Mouse (Mus musculus): Measurements from ENCODE around the gene Smu1. TPM values are rescaled to one million over a fixed set of nuclear protein-coding genes. Genes with fewer than 3 reads are reported as not detected.

Gene Smu1
- total RNA-seq, 4 experiments from 2014 or later: 28.7 to 33.9 (median 32.7) TPM

- no peak for DNase-seq (ENCODE audit: low spot score in 2 of 2)
These were observed 2.2 kb upstream of the Smu1 start for GRCm38 (mm10) chr4:40759876-40760275.

GRCm38 (mm10) chr4:40757157-40757779, 455 bp downstream of the Smu1 start:
- DNase-seq (ENCODE audit: low spot score in 2 of 2): no peak

DNA sequence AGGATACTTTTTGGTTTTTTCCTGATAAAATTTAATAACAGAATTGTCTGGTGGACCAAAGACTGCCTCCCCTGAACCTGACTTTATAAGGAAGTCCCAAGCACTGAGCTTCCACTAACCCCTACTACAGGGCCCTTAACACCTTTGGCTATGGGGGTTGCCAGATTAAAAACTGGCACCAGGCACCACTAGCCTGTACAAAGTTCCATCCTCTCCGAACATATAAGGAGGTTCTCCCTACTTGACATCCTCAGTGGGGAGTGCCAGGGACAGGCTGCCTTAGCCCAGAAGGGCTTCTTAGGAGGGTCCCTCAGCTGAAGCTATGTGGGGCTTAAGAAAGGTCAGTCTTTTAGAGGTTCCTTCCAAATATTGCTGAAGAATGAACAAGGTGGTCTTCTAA, 22.4 kb downstream of the Smu1 start:
- no peak for DNase-seq (ENCODE audit: low spot score in 2 of 2)

GRCm38 (mm10) chr4:40731262-40731661, 26.5 kb downstream of the Smu1 start:
- DNase-seq (ENCODE audit: low spot score in 2 of 2): no peak

GRCm38 (mm10) chr4:40727247-40727646, 30.5 kb downstream of the Smu1 start:
- DNase-seq (ENCODE audit: low spot score in 2 of 2): no peak

- DNase-seq (ENCODE audit: low spot score in 2 of 2): no peak
These were observed 32.2 kb downstream of the Smu1 start for GRCm38 (mm10) chr4:40725554-40725953.

DNA sequence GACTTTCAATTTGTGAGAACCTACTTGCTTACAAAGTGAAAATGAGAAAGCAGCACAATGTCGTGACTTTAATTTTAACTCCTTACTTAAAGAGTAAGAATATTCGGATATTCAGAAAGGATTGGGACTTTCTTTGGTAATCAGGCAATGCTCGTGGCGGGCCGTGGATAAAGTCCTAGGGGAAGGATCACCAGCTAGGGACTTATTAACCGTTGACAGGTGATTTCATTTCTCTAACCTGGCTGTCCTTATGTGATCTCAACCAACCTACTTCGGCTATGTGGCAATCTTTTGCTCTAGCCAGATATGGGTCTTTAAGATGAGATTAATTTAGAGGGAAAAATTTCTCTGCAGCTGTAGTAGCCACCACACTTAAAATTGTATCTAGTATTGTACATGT, 32.6 kb downstream of the Smu1 start:
- DNase-seq (ENCODE audit: low spot score in 2 of 2): no peak

DNA sequence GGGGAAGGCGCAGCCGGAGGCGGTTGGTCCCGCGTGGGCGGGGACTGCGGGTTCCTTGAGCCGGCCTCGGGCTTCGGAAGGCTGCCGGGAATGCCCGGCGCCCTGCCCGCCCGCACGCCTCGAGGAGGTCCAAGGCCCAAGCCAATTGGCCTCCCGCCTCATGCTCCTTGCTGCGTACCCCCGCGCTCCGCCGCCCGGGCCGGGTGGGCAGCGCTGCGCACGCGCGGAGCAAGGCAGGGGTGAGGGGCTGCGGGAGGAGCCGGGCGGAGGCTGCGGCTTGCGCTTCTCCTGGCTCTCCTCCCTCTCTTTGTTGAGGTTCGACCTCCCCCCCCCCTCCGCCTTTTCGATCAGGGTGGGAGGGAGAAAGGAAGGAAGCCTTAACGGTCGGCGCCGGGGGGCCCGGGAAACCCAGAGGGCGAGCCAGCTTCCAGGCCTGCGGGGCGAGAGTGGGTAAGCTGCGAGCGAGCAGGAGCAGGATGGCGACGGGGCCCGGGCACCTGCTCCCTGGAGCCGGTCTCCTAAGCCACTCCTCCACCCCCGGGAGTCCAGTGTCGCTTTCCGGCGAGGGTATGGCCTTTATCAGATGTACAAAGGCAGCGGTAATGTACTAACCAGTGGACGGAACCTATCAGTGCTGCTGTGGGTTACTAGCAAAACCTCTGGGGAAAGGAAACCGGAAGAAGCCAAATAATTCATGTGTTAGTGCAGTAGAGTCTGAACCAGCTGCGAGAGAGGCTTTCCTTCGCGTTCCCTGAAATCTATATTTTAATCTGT, 34.8 kb downstream of the Smu1 start:
- DNase-seq (ENCODE audit: low spot score in 2 of 2): peak; percentile 27 to 38

DNA sequence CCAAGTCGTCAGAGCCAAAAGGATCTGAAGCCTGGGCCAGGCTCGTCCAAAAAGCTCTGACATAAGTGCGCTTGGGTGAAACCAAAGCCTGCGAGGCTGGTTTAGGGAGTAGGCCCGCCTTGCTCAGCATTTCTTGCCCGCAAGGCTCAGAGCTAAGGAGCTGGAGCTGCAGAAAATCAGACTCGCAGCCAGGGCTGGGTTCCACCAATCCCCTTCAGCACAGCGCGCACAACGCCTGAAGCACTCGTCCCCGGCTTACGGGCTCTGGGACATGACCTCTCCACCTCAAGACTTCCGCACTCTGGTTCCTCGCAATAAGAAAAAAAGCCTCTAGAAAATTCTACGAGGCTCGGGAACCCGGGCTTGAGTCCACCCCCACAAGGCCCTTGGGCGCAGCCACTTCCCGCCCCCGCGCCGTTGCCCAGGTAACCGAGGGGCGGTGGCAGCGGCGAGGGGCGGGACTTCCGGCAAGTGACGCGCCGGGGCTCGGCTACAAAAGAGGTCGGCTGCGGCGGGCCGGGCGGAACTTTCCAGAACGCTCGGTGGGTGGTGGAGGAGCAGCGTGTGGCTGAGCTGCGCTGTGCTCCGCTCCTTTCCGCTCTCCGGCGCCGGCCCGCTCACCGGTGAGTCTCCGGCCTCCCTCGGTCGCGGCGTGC, 35.6 kb downstream of the Smu1 start, which contains the start of gene Dnaja1:
Gene Dnaja1, plus strand, starts transcription at position 140 of the 656 bp plus-strand sequence.
- DNase-seq (ENCODE audit: low spot score in 2 of 2): peak; percentile 93 to 94

DNA sequence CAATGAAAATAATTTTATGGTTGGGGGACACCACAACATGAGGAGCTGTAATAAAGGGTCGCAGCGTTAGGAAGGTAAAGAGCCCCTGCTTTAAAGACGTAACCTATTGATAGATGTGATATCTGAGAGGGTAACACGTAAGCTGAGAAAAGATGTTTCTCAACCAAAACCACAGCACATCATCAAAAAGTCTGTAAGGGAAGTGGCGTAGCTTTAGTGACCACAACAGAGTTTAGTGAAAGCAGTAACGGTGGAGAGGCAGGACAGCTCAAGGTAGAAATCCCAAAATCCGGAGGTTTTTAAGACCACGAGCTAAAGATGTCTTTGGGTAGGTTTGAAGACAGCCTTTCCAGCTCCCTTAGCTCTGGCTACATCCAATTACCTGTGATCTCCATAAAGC, 36.8 kb downstream of the Smu1 start:
- DNase-seq (ENCODE audit: low spot score in 2 of 2): no peak

GRCm38 (mm10) chr4:40717141-40717540, 40.6 kb downstream of the Smu1 start:
- DNase-seq (ENCODE audit: low spot score in 2 of 2): no peak

- no peak for DNase-seq (ENCODE audit: low spot score in 2 of 2)
These were observed 53.9 kb downstream of the Smu1 start for GRCm38 (mm10) chr4:40703710-40704275.

GRCm38 (mm10) chr4:40702797-40703709, 54.7 kb downstream of the Smu1 start, which contains the start of gene Aptx:
Aptx (minus strand) TSS chr4:40703194.
- peak; percentile 91 to 92 for DNase-seq (ENCODE audit: low spot score in 2 of 2)

GRCm38 (mm10) chr4:40701796-40702195, 55.9 kb downstream of the Smu1 start:
- DNase-seq (ENCODE audit: low spot score in 2 of 2): no peak

- DNase-seq (ENCODE audit: low spot score in 2 of 2): no peak
These were observed 57.5 kb downstream of the Smu1 start for GRCm38 (mm10) chr4:40700216-40700615.

DNA sequence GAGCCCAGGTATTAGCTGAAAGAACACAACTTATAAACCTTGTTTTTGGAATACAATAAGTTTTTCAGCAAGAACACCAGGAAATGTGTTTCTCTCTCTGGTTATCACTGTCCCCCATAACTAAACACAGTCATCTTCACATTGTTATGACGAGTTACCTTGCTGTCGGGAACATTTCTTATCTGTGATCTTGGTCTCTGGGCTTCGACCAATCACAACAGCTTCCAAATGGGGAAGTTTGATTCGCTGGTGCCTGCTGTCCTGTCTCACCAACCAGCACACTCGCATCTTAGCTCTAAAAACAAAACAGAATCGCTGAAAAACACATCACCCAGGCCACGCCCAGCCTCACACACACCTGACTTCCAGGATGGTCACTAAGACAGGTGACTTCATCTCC, 60.7 kb downstream of the Smu1 start:
- no peak for DNase-seq (ENCODE audit: low spot score in 2 of 2)

DNA sequence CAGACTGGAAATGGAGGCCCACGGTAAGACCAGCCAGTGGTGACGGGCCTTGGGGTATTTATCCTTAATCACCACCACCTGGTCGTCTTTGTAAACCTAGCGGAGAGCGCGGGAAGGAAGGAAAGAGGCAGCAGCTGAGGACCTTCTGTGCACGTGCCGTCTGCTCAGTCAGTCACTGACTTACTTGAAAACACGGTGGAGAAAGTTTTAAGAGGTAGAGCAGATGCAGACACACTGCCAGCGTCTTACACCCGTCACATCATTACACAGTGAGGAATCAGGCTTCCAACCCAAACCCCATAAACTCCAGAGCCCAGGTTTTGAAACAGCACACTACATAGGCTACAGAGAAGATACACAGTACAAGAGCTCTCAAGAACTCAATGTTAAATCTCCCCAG, 66.6 kb downstream of the Smu1 start:
- no peak for DNase-seq (ENCODE audit: low spot score in 2 of 2)

Data from gastrocnemius, adult 8-10 months (tissue).